Mouse (Mus musculus): ENCODE results near the gene Slc36a4. TPM values are rescaled to one million over a fixed set of nuclear protein-coding genes. Genes with fewer than 3 reads are reported as not detected.

Slc36a4 gene
- polyA plus RNA-seq, 1 experiment from 2014 or later, result 22.8 TPM

DNA sequence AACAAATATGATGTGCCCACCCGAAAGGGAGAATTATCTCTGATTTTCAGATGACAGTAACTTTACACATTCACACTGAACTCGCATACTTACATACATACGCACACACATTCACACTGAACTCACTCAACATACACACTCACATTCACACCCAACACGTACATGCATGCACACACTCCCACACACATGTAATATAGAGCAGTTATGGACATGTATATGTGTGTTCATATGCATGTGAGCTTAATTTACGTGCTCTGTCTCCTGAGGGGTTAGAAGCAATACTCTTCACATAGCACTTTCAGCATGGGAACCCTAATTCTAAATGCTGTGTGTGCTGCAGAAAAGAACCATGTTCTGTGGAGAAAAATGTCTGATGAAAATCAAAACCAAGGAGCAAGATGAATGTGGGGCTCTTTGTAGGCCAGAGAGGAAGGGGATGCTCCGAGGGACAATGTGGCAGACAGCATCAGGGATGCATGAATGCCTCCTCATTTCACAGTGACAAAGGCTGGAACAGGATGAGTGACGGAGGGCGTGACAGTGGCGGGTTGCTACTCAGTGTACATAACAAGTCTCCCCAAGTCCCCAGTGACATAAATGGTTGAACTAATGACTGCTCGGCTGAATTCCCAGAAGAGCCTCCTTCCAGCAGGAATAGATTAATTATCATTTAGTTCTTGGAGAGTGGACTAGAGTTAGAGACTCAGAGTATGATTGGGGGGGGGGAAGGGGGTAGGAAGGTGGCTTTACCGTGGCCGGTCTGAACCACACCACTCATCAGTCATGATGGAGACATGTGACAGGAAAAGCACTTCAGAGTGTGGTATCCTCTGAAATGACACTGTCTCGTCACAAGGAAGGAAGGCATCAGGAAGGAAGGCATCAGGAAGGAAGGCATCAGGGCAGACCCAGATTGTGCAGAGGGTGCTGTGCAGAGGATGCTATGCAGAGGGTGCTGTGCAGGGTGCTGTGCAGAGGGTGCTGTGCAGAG, 22.5 kb downstream of the Slc36a4 start:
- no peak for ATAC-seq (ENCODE audit: low FRiP score, low read depth)
- Histone ChIP-seq H3K4me1 (no peaks in the 10 kb centered on the region), H3K9me3 (no peaks in the 10 kb centered on the region), H3K36me3 (peaks cover 90% of the 10 kb centered on the region), H3K9ac (no peak overlapping the region), H3K4me2 (replicated peaks) (no peak overlapping the region), H3K27me3 (no peaks in the 10 kb centered on the region), H3K4me3 (no peak overlapping the region), H3K27ac (no peak overlapping the region)
- 82% methylated on average over 13 of the region's 13 CpGs for WGBS

DNA sequence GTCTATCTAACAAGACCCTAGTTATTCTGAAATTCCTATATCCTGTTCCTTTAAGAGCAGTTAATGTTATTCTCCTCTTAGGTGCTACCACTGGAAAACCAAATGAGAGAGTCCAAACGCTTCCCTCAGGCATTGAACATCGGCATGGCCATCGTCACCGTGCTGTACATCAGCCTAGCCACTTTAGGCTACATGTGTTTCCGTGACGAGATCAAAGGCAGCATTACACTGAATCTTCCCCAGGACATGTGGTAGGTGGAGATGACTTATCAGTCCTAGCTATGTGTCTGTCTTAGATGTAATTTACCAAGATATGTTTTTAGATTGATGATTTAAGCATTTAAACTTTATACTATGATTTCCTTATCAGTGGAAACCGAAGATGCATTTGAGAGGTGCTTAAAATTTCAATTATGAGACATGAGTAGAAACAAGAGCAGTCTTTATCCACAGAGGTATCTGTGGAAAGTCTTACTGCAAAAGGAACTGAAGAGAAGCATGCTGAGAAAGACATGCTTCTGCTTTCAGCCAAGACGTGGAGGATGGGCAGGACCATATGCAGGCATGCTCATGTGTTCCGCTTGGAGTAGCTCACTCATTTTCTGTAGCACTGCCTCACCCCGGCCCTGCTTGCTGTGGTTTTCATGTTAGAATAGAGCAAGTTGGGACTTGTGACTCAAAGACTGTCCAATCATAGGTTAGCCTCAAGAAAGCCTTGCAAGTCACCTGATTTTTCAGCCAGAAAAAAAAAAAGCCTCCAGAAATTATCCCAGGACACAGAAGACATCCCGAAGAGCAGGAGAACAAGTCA, 24.7 kb downstream of the Slc36a4 start:
- H3K4me1 ChIP-seq, result no peaks in the 10 kb centered on the region
- 83% methylated on average over 11 of the region's 11 CpGs for WGBS
- no peak overlapping the region for H3K4me2 ChIP-seq (replicated peaks)
- no peak overlapping the region for H3K9ac ChIP-seq
- H3K36me3 ChIP-seq, result peaks cover 89% of the 10 kb centered on the region
- H3K27me3 ChIP-seq, result no peaks in the 10 kb centered on the region
- no peak overlapping the region for H3K4me3 ChIP-seq
- ATAC-seq (ENCODE audit: low FRiP score, low read depth), result no peak
- H3K9me3 ChIP-seq, result no peaks in the 10 kb centered on the region
- H3K27ac ChIP-seq, result no peak overlapping the region

DNA sequence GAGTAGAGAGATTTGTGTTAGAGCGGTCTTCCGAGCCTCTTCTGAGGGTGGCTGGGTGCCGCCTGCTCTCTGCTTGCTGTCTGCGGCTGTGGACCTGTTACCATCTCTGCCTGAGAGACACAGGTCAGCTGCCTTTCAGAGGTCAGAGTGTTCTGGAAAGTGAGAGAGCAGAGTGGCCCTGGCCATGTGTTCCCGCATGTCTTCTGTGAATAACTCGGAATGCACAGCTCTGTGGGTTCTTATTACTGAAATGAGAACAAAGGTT, 25.3 kb downstream of the Slc36a4 start:
- Histone ChIP-seq H3K27ac (no peak overlapping the region), H3K9ac (no peak overlapping the region)
- WGBS, result 89% methylated on average over 6 of the region's 6 CpGs

DNA sequence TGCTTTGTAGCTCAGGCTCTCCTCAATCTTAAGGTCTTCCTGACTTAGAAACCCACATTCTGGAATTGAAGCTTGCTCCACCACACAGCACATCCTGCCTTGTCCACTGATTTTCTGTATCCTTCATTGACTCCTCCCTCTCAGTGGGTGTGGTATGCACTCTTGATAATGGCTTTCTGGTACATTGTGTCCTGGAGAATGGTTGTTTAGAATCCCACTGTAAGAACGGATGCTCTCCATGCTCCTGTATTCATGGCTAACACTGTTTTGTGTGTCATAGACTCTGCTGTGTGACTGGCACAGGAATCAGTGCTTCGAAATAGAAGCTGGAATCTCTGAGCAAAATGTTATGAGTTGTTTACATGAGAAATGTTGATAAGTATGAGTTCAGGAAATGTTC, 28.0 kb downstream of the Slc36a4 start:
- Histone ChIP-seq H3K4me3 (no peak overlapping the region), H3K9ac (no peak overlapping the region), H3K4me1 (0 out of 2 replicates have a peak, but pooled peaks cover 4% of the 10 kb centered on the region), H3K9me3 (no peaks in the 10 kb centered on the region), H3K4me2 (replicated peaks) (no peak overlapping the region), H3K27me3 (no peaks in the 10 kb centered on the region), H3K27ac (no peak overlapping the region), H3K36me3 (peaks cover 70% of the 10 kb centered on the region)
- WGBS, result 90% methylated on average over 2 of the region's 2 CpGs
- ATAC-seq (ENCODE audit: low FRiP score, low read depth), result no peak

More for the DNA sequence above, 25.3 kb downstream of the Slc36a4 start:
- Histone ChIP-seq H3K27me3 (no peaks in the 10 kb centered on the region), H3K4me3 (no peak overlapping the region), H3K9me3 (no peaks in the 10 kb centered on the region), H3K4me2 (replicated peaks) (no peak overlapping the region), H3K4me1 (no peaks in the 10 kb centered on the region), H3K36me3 (peaks cover 91% of the 10 kb centered on the region)
- no peak for ATAC-seq (ENCODE audit: low FRiP score, low read depth)

DNA sequence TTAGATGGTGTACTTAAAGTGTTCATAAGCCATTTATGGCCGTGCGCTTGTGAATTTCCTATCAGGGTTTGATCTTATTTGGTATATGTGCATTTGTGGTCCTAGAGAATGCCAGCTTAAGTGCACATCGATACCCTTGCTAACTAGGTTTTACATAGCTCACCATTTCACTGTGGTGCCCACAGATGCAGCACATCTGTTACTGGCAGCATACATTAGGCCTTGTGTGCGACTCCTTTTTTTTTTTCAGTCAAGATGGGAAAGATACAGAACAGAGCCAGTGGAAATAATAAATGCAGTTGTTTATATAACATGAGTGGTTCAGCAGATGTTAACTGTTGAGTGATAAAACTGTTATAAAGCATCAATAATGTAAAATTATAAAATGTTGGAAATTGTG, 31.9 kb downstream of the Slc36a4 start:
- no peak overlapping the region for H3K4me3 ChIP-seq
- no peak overlapping the region for H3K4me2 ChIP-seq (replicated peaks)
- no peak overlapping the region for H3K27ac ChIP-seq
- no peaks in the 10 kb centered on the region for H3K27me3 ChIP-seq
- WGBS, result 77% methylated on average over 4 of the region's 4 CpGs
- H3K4me1 ChIP-seq, result 0 out of 2 replicates have a peak, but pooled peaks cover 4% of the 10 kb centered on the region
- peaks cover 42% of the 10 kb centered on the region for H3K36me3 ChIP-seq
- no peaks in the 10 kb centered on the region for H3K9me3 ChIP-seq
- H3K9ac ChIP-seq, result no peak overlapping the region
- ATAC-seq (ENCODE audit: low FRiP score, low read depth), result no peak

DNA sequence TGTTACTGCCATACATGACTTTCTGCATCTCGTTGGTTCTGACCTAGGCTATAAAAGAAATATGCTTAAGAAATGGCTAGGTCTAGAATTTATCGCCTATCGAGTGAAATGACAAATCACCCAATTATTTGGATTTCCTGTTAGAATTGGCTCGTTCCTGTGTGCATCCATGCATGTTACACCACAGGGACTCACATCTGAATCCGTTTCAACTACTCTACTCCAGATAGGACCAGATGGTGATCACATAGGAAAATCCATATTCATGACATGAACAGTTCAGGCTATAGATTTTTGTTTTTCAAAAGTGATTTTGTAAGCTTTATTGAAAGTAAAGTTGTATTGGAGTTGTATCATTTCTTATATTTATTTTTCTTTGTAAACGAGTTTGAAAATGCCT, 32.4 kb downstream of the Slc36a4 start:
- Histone ChIP-seq H3K4me3 (no peak overlapping the region), H3K27me3 (no peaks in the 10 kb centered on the region), H3K9me3 (no peaks in the 10 kb centered on the region), H3K27ac (no peak overlapping the region), H3K4me1 (0 out of 2 replicates have a peak, but pooled peaks cover 4% of the 10 kb centered on the region), H3K9ac (no peak overlapping the region), H3K4me2 (replicated peaks) (no peak overlapping the region), H3K36me3 (peaks cover 37% of the 10 kb centered on the region)
- 62% methylated on average over 6 of the region's 6 CpGs for WGBS
- no peak for ATAC-seq (ENCODE audit: low FRiP score, low read depth)

DNA sequence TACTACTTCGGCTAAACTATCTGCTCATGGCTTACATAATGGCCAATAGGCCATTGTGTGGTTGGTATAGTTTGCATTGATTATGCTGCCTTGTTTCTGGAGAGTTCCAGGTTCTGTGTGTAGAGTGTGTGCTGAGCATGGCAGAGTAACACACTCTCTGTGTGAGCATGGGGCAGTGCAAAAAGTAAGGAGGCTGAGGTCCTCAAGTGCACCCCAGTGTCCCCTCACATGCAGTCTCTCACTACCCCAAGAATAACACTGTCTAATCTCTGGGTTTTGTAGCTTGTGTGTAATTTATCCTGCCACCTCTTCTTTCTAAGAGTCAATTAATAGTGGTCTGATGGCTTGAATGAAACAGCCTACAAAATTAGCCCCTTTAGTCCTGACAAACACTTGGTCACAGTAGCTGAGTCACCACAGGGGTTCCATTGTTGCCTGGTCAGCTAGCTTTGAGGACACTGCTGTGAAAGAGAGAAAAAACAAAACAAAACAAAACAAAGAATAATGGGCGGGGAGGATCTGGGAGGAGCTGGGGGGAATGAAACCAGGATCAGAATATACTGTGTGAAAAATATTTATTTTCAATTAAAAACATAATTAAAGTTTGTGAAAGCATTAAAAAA, 36.6 kb downstream of the Slc36a4 start:
- 74% methylated on average over 2 of the region's 2 CpGs for WGBS
- Histone ChIP-seq H3K27me3 (no peaks in the 10 kb centered on the region), H3K9ac (no peak overlapping the region), H3K4me3 (no peak overlapping the region), H3K9me3 (no peaks in the 10 kb centered on the region), H3K4me1 (0 out of 2 replicates have a peak, but pooled peaks cover 1% of the 10 kb centered on the region), H3K27ac (no peak overlapping the region), H3K36me3 (peaks cover 3% of the 10 kb centered on the region; the same call in 1 of the 2 replicates), H3K4me2 (replicated peaks) (no peak overlapping the region)
- no peak for ATAC-seq (ENCODE audit: low FRiP score, low read depth)

DNA sequence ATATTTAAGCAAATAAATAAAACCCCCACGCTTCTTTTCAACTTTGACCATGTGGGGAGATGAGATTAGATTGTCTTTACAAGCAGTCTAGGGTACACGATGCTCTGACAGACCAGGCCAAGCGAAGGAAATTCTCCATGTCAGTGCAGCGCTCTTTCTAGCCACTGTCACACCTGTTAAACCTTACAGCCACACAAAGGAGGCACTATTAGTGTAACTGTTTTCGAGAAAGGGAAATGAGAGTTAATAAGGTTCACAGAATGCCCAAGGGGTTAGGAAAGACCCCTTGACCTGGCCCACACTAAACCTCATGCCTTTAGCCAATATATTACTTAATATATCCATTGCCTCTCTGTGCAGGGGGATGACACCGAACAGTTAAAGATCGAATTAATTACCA, 37.1 kb downstream of the Slc36a4 start:
- Histone ChIP-seq H3K4me2 (replicated peaks) (no peak overlapping the region), H3K27me3 (no peaks in the 10 kb centered on the region), H3K27ac (no peak overlapping the region), H3K9ac (no peak overlapping the region), H3K36me3 (0 out of 2 replicates have a peak, but pooled peaks cover 3% of the 10 kb centered on the region), H3K4me1 (no peaks in the 10 kb centered on the region), H3K9me3 (no peaks in the 10 kb centered on the region), H3K4me3 (no peak overlapping the region)
- 31% methylated on average over 7 of the region's 7 CpGs for WGBS
- no peak for ATAC-seq (ENCODE audit: low FRiP score, low read depth)

DNA sequence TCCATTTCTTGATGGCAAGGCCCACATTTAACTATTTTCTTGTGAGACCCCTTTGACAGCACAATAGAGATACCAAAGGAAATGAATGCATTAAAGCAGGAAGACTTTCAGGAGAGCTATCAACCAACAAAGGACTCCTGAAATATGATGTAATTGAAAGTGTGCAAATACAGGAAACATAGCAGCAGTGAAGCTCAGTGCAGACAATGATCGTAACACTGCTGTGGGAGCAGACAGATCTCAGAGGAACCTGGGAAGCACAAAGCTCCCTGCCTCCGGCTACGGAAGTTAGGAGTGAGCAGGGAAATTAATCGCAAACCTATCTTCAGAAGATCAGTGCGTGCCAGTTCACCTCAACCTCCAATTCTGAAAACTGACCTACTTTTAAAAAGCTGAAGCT, 38.8 kb downstream of the Slc36a4 start:
- Histone ChIP-seq H3K27me3 (no peaks in the 10 kb centered on the region), H3K27ac (no peak overlapping the region), H3K9ac (no peak overlapping the region), H3K9me3 (no peaks in the 10 kb centered on the region), H3K36me3 (no peaks in the 10 kb centered on the region), H3K4me3 (no peak overlapping the region), H3K4me2 (replicated peaks) (no peak overlapping the region), H3K4me1 (no peaks in the 10 kb centered on the region)
- ATAC-seq (ENCODE audit: low FRiP score, low read depth), result no peak
- WGBS, result 71% methylated on average over 5 of the region's 5 CpGs

DNA sequence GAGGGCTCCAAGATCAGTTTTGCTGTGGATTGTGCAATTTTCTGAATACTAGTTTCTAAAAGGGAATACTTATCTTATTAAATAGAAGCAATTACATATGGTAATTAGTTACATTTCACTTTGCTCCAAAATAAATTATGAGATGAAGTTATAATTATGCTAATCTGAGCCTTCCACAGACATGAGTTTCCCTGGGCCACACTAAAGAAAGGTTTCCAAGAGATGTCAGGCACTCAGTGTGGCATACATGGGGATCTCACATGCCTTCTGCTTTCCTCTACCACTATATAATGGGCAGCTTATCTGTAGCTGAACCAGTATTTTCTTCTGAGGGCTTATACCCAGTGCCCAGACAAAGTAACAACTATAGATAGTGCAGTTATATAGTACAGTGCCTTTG, 49.8 kb downstream of the Slc36a4 start:
- H3K9me3 ChIP-seq, result no peaks in the 10 kb centered on the region
- H3K36me3 ChIP-seq, result no peaks in the 10 kb centered on the region

DNA sequence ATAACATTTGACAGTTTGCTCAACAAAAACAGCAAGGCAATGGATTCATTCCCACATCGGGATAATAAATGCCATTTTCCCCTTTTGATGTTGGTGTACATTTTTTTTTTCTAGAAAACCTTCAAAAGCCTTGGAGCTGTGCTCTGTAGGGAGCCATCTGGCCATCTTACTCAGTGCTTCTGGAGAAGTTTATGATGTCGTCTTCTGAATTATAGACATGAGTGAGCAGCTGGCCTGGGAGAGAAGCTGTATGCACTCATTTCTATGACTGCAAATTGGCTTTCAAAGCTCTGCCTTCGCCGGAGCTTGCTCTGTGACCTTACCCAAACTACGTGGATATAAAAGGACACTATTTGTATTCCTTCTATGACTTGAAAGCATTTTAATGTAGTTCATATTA, 56.8 kb downstream of the Slc36a4 start:
- no peak overlapping the region for H3K4me2 ChIP-seq (replicated peaks)
- no peaks in the 10 kb centered on the region for H3K9me3 ChIP-seq
- ATAC-seq (ENCODE audit: low FRiP score, low read depth), result no peak
- no peaks in the 10 kb centered on the region for H3K36me3 ChIP-seq
- peaks cover 13% of the 10 kb centered on the region; the same call in 1 of the 2 replicates for H3K4me1 ChIP-seq
- no peak overlapping the region for H3K9ac ChIP-seq
- H3K27me3 ChIP-seq, result no peaks in the 10 kb centered on the region
- H3K27ac ChIP-seq, result no peak overlapping the region
- 37% methylated on average over 5 of the region's 5 CpGs for WGBS
- H3K4me3 ChIP-seq, result no peak overlapping the region

More for the DNA sequence above, 49.8 kb downstream of the Slc36a4 start:
- no peak overlapping the region for H3K4me2 ChIP-seq (replicated peaks)
- no peak overlapping the region for H3K4me3 ChIP-seq
- H3K27ac ChIP-seq, result no peak overlapping the region
- H3K9ac ChIP-seq, result no peak overlapping the region
- H3K27me3 ChIP-seq, result no peaks in the 10 kb centered on the region
- no peak for ATAC-seq (ENCODE audit: low FRiP score, low read depth)
- H3K4me1 ChIP-seq, result no peaks in the 10 kb centered on the region

DNA sequence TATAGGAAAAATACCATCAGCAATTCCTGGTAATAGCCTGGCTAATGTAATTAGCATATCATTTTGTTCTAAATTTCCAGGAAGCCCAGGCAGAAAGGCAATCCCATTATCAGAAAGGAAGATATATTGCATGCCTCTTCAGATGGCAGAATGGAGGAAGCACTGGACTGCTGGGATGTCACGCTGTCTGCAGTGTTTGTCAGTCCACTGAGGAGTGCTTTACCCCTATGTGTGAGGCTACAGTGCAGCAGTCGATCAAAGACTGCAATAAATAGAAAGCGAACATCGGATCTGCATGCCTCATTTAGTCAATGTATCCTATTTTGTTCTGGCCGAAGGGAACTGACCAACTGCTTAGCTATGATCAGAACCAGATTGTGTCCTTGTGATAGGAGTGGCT, 57.3 kb downstream of the Slc36a4 start:
- Histone ChIP-seq H3K27ac (no peak overlapping the region), H3K4me1 (peaks cover 18% of the 10 kb centered on the region; the same call in 1 of the 2 replicates), H3K4me2 (replicated peaks) (no peak overlapping the region), H3K9me3 (no peaks in the 10 kb centered on the region), H3K9ac (no peak overlapping the region), H3K27me3 (no peaks in the 10 kb centered on the region), H3K36me3 (no peaks in the 10 kb centered on the region), H3K4me3 (no peak overlapping the region)
- no peak for ATAC-seq (ENCODE audit: low FRiP score, low read depth)
- WGBS, result 45% methylated on average over 5 of the region's 5 CpGs
